Mouse (Mus musculus) cerebellum, adult 18-20 months (tissue): ENCODE data around the gene Rad51d.

Source experiments
- DNase-seq, 2 experiments: peaks; one replicate each; pipeline ENCODE4 v3.0.0; 2021

The Rad51d gene

DNA sequence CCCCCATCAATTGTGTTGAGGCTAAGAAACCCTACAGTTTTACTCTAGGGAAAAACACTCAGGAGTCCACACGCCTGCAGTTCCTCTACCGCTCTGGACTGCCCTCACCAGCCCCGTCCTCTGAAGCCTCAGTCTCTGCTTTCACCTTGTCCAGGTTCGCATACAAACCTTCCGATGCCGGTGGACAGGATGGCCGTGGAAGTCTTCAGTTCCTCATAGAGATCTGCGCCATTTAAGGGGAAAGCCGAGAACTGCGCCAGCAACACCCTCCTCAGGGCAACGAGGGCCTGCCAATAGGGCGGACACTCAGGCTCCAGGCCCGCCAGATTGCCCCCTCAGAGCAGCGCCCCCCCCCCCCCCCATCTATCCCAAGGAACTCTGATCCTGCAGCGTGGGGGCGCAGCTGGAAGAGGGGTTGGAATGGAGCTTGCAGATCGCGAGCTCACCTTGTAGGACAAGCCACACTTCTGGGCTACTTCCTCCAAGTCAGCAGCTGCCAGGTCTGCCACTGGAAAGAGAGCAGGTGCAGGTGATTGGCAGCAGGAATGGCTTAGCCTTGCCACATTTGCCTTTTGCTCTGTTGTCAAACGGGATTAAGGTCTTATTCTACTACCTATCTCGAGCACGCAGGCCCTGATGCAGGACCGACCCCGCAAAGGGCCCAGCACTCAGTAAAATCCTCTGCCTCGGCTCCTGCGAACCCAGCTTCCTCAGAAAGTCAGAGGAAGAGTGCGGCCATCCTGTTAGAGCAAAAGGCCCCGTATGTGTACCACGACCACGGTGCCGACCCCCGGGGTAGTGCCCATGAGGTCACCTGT lies 681 bp downstream of the Rad51d start:
- peak; percentile 41 to 45 for DNase-seq

DNA sequence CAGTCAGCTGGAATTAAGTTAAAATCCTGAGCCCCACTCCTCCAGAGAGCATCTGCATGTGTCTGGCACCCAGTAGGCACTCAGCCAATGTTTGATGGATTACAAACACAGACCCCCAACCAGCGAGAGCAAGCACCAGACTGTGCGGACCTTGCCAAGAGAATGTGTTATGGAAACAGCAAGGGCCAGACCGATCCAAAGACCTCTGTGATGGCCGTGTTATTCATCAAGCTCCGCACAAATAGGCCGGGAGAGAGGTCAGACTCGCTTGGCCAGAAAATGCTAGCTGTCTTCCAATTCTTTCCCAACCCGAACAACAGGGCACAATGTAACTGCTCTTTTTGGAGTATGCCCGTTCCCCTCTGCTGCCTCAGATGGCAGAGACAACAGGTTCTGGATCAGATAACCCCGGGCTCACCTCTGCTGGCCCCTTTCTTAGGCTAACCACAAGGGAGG lies 1.9 kb downstream of the Rad51d start:
- DNase-seq, result peak; percentile 17 to 22

DNA sequence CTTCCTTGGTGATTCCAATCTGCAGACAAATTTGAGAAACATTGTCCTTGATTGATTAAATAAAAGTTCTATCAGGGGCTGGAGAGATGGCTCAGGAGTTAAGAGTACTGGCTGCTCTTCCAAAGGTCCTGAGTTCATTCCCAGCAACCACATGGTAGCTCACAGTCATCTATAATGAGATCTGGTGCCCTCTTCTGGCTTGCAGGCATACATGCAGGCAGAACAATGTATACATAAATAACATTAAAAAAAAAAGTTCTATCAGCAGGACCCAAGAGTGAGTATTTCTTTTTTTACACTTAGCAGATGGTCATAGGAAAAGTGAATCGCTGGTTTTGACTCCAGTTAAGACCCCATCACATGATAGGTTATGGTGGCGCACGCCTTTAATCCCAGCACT lies 3.9 kb downstream of the Rad51d start:
- no peak for DNase-seq

DNA sequence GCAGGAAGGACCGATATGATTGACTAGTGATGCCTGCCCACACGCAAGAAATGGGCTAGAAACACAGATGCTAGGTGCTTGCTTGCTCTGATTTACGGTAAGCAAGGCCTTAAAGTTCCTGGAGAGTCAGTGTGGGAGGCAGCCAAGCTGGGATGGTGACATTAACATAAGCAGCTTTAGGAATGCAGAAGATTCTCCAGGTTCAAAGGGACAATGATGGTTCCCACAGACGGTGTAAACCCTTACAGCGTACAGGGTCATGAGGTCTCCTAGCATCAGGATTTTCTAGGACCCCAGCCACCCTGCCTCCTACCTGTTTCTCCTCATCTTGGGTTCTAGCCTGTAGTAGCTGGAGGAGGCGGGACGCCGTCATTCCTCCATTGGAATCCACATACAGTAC lies 7.2 kb downstream of the Rad51d start:
- DNase-seq, result no peak

DNA sequence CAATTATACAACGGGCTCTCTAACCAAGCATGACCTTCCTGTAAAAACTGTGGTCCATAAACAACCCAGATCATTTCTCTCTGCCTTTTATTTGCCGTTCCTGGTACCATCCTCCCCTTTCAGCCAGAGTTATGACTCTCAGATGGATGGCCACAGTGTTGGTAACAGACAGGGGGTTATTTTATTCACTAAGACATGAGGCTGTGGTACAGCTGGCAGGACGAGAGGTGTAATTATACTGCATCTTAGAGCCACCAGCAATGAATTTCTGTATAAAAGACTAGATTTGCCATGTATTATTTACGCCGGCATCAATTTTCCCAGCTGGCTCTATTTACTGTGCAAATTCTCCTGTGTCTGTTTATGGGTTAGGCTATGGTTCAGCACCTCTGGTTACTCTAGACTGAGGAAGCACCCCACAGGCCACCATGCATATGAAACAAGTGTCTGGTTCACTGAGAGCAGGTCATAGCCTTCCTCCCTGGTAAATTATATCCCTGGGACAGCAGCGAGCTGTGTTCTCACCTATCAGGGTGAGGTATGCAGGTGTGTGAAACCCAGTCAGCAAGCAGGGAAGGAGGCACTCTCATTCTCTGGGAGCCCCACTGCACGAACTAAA lies 12.6 kb downstream of the Rad51d start:
- no peak for DNase-seq

DNA sequence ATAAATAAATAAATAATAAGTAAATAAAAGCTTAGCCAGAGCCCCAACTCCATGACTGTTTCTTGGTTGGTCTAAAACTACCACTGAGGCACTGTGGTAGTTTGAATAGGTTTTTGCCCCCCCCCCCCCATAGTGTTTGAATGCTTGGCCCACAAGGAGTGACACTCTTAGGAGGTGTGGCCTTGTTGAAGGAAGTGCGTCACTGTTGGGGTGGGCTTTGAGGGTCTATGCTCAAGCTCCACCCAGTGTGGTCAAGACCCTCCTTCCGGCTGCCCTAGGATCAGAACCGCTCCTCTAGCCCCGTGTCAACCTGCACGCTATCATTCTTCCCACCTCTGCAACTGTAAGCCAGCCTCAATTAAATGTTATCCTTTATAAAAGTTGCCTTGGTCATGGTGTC lies 14.8 kb downstream of the Rad51d start:
- DNase-seq, result no peak

DNA sequence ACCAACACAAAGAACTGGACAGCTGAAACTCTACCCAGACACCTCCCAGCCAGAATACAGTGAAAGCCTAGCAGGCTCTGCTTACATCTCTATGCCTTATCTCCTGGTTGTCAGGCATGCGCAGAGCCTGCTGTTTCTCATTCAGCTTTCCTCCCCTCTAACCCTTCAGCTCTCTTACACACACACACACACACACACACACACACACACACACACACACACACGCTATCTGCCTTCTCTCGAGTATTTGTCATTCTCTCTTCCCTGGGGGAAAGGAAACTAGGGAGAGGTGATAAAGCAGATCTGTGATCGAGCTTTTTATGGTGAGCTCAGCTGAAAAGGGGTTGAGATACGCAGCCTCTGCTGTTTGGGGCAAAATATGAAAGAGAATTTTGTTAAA lies 15.5 kb downstream of the Rad51d start:
- DNase-seq, result no peak

DNA sequence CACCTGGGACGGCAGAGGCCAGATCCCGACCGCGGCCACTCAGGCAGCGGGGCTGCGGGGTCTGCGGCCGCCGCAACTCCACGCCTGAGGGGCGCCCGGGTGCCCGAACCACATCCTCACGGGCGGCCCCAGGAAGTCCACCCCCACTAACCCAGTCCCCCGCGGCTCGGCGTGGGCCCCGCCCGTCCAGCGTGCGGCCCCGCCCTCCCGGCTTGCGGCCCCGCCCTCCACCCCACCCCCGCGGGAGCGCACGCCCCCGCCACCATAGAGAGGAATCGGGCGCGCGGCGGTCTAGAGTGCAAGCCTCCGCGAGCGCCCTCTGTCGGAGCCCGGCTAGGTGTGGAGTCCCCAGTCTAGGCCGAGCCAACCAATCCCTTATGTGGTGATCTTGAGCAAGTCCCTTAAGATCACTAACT lies 19.4 kb downstream of the Rad51d start, which contains the start of gene Rffl:
Gene Rffl (minus strand): TSS at position 180 of the 416 bp plus-strand sequence.
- DNase-seq, result peak; percentile 92 to 98

DNA sequence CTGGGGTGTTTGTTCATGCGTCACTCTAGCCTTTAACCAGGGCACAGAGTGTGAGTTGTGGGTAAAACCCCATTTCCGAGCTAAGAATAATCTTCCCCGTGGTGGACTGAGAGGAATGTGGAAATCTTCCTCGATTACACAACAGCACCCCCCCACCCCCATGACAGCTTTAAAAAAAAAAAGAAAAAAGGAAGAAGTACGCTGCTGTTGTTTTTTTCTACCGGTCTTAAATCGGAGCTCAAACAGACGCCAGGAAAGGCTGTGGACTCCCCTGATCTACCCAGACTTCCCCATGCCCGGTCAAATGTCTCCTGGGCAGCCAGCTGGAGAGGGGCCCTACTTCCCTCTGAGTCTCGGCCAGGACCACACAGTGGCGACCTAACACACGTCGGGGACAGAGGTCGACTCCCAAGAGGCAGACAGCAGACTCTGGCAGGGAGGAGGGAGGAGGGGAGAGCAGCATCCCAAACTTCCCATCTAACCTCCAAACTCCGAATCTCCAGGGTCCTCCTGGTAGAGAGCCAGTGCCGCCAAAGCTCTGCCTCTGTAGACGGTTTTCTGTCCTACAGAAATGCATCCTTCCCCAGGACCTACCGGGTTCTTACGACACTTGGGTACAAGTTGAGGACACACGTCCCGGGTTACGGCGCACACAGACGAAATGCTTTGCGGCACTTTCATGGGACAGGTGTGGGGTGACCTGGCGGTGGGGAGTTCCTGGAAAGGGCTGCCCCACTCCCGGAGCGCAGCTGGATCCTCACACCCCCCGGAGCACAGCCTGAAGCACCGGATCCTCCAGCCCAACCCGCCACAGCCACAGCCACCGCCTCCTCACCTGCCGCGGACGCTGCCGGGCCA lies 20.0 kb downstream of the Rad51d start:
- no peak for DNase-seq

DNA sequence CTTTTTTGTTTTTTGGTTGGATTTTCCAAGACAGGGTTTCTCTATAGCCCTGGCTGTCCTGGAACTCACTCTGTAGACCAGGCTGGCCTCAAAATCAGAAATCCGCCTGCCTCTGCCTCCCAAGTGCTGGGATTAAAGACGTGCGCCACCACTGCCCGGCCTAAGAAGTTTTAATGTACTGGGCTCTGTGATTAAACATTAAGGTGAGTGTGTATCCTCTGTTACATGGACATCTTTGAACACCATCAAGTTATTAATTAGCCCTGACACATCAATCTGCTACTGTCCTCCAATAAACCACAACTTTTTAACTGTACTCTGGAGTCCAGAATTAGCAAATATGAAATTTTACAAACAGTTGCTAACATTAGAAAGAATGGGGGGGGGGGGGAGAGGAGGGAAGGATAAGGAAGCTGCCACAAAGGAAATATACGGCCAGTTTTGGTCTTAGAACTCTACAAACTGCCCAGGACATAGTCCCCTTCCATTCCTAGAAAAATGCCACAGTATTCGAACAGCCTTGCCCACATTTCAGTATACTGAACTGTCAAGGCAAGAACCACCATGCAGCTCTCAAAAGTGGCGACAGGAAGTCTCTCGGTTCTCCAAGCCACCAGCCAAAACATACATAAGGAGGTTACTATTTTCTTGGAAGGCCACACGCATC lies 20.8 kb downstream of the Rad51d start:
- peak in 1 of 2 experiments; percentile 16 for DNase-seq

DNA sequence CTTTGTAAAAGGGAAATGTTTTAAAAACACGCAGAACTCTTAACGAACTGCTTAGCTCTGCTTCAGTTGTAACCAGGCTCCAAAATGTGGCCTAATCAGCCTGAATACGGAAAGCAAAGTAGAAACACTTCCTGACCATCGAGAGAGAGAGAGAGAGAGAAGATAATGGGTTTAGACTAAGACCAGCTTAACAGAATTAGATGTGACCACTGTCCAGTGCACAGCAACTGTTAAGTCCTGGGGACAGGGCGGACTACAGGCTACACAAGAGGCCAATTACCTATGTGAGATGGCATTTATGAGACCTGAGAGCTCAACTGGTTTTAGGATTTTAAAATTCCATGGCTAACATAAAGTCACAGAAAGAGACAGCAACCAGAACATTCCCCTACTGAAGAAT lies 22.5 kb downstream of the Rad51d start:
- no peak for DNase-seq

DNA sequence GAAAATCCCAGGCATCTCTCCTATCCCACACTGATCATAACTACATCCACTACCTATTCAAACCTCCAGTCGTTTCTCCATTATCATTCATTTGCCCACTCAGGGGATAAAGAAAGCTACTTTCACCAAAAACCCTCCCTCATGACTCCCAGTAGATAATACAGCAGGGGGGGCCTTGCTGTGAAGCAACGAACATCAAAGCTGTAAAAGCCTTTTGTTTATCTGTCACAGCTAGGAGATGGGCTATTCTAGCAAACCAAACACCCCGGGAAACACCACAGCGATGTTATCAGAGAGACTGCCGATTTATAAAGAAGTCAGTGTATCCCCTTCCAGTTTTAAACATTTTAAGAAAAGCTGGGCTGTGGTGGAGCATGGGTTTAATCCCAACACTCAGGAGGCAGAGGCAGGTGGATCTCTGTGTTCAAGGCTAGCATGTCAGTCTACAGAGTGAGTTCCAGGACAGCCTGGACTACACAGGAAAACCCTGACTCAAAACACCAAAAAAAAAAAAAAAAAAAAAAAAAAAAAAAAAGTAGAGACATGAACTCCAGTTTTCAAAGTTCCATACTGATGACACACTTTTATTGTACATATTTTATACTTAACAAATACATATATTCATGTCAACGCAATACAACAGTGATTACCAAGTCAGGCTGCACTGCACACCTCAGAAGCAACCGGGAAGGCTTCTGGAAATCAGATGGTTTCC lies 23.4 kb downstream of the Rad51d start:
- DNase-seq, result no peak

DNA sequence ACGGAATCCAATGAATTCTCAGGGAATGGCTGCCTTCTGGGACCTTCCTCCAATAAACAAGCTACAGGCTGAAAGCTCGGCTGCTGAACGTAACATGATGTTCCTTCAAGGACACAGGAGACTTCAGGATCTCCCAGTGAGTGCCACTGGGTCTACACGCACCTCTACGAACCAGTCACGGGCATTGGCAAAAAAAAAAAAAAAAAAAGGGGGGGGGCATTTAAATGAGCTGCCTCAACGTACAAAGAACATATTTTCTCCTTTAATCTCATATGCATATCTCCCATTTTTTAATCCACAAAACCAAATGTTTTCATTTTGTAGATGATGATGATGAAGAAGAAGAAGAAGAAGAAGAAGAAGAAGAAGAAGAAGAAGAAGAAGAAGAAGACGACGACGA lies 24.5 kb downstream of the Rad51d start:
- DNase-seq, result no peak

DNA sequence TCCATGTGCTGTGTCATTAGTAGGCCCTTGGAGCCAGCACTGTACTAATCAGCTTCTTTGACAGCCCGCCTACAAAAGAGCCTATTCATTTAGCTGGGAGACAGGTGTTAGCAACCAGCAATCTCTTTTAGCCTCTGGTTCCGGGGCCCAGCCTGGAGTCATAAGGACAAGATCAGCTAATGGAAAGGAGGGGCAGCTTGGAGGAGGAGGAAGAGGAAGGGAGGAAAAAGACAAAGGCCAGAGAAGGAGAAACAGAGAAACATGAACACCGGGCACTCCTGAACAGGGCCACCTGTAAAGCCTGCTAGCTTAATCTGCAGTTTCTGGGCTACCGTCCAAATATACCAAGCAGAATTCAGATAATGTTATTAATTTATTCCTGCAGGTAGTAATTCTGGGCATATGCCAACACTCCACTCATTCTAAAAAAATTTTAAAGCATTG lies 26.9 kb downstream of the Rad51d start:
- DNase-seq, result no peak

DNA sequence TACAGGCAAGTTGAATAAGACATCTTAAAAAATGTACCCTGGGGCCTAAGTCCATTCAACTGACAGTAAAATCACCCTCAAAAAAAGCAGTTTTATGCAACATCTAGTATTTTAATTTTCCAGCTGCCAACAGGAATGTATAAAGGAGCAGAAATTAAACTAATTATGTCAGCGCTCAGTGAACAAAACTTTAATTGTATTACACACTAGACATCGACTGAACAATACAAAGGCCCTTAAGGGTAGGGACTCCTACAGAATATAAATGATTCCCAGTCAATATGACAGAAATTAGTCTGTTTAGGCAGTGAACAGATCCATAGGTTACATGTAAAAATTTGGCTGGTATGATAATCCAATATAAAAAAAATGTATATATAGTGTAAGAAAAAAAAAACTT lies 27.4 kb downstream of the Rad51d start:
- DNase-seq, result no peak

DNA sequence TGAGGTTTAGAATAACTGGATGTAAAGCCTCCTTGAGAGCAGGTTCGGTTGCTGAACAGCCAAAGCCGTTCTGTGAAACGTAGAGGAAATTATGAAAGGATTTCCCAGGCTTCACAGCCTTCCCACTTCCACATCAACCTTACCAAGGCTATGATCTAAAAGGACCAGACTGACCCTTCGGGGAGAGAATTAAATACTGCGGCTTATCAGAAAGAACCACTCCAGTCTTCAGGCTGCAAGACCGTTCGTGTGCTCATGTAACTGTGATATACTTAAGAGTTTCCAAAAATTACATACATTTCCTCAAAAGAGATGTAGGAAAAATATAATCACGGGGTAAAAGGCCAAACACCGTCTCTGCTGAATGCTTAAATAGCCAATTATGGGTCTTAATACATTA lies 27.8 kb downstream of the Rad51d start:
- DNase-seq, result no peak

DNA sequence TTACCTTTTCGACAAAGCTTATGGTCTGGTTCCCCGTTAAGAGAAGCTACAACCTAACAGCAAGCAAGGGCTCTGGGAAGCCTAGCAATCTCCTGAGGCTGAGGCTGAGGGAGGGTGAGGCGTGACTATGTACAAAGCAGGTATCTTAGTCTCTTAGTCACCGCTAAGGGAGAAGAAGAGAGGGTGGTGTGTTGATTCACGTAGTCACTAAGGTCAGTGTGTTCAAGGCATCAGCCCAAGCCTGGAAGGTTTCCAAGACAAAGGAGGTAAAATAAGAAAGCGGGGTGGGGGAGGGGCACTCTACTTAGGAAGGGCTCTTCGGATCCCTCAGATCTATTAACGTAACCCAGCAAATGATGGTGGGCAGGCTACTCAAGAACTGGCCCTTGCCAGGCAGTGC lies 28.9 kb downstream of the Rad51d start:
- DNase-seq, result no peak

DNA sequence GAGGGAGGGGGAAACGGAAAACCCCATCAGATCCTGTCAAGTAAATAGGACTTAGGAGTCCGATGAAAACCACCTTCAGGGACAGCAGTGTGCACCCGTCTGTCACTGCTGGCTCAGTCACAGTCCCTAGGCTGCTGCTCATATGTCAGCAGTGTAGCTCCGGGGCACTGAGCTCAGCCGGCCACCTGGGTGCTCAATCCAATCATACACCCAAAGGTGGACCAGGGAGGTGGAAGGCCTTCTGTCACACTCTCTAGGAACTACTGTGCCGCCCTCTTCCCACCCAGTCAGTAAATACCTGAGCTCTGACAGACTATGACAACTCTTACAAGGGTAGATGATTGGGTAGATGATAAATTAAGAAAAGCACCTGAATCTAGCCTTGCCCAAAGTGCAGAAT lies 29.7 kb downstream of the Rad51d start:
- no peak for DNase-seq

DNA sequence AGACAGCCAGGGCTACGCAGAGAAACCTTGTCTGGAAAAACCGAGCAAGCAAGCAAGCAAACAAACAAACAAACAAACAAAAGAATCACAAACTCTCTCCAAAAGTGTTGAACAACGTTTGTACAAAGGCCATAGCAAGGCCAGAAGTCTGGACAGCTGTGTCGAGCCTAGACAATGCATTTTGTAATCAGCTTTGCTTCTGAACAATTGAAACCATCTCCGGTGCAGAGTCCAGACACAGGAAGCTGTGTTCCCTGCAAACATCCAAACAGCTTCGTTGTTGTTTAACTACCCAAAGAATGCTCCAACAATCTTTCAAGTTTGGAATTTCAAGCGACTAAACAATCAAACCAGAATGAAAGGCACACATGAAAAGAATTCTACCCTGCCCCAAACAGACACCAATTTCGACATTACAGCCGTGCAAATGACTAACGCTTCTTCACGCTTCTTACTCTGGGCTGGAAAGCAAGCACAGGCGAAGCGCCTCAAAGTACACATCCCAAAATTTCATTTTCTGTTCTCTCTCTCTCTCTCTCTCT lies 33.0 kb downstream of the Rad51d start:
- no peak for DNase-seq

DNA sequence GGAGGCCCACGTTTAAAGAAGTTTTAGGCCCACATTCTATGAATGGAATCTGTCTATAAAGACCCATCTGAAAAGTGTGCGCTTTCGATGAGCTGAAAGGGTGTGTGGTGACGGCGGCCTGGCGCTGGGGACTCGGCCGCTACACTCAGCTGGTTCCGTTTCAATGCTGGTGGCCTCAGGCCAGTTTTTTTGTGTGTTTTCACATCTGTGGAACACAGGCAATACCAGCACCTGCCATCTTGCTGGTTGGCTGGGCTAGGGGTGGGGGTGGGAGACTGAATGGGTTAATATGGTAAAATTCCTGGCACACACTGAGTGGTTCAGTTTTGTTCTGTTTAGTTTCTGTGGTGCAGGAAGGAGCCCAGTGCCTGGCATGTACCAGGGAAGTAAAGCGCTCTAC lies 34.4 kb downstream of the Rad51d start:
- DNase-seq, result no peak

DNA sequence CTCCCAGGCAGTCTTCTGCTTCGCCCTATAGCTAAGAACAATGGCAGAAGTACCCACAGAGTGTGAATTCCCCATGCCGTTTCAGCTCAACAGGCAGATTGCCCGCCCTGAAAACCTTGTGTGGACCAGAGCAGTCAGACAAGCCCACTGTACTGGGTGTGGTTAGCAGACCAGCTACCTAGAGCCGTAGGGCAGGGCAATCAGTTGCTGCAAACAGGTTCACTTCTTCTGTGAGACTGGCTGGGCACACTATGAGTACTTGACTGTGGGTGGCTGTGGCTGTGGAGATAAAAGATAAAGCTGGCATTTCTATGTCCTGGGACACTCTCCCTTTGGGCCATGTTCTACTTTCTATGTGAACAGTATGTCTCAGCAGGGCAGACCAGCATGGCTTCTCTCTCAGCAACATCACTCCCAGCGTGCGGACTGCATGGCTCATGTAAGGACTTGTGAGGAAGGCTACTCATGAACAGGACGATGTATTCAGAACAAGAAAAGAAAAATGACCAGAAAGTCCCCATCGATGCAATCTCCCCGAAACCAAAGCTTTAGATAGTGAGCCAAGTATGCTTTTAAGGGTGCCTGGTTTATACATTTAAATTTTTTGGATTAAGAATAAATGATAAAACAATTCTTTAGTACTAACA lies 35.0 kb downstream of the Rad51d start:
- no peak for DNase-seq
